Mouse (Mus musculus) lung, adult 2 months (tissue): Measurements from ENCODE around the gene Zc3h7b.

Experiments used
- CTCF ChIP-seq: fragments of 200-500 bp; IDR thresholded peaks from 2 replicates; pipeline ENCODE4 v1.5.1; 2011; ENCODE audit warnings: mild to moderate bottlenecking, low read length, control low read depth; ENCODE audit not compliant: insufficient read depth
- POLR2A ChIP-seq: fragments of 200-500 bp; IDR thresholded peaks from 2 replicates; pipeline ENCODE4 v1.6.1; 2011; ENCODE audit warnings: low read depth, mild to moderate bottlenecking, control low read depth, low read length, borderline replicate concordance; ENCODE audit errors: extremely low read depth

DNA sequence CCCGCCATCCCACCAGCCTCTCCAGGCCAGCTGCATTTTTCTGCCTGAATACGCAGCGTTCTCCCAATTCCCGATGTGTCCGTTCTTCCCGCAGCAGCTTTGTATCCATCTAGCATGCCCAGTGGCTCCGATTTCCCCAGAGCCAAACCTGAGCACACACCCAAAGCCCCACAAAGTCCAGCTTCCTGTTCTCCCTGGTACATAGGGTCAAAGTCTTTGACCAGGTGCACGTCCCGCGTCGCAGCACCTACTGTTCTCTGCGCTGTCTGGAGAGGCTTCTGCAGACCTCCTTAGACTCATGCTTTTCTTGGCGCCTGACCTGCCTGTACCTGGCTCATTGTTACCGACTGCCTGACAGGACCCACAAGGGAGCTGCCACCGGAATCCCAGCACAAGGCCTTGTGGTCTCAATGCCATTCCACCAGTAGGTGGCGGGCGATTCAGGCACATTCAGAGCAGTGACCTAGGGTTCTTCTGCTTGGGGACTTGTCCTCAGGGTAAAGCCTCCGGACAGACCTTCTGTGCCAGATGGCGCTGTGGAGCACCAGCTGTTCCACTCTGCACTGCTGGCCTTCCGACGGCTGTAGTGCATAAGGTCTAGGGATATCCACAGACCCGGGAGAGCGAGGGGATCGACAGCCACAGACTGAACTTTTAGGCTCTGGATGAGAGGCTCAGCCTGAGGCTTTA, 86.4 kb downstream of the Zc3h7b start:
- TF ChIP-seq CTCF (peak; percentile 96), POLR2A (0 out of 2 replicates have a peak, but pooled peaks have one; percentile 25)
